Mouse (Mus musculus) neural tube, embryonic 11.5 days (tissue): ENCODE measurements around the gene Cep128. TPM values are rescaled to one million over a fixed set of nuclear protein-coding genes. Genes with fewer than 3 reads are reported as not detected.
A peak's percentile ranks its signal among the peaks of the same experiment; 100 is the strongest.

Experiments
- ATAC-seq: fragments of 200-750 bp; cut with Nextera tagmentation; 2 replicates; pipeline ENCODE4 v1.8.0; 2017; ENCODE audit warnings: moderate number of reproducible peaks, mild to moderate bottlenecking, moderate TSS enrichment, moderate library complexity; ENCODE audit not compliant: insufficient read depth, low FRiP score, low TSS enrichment
- DNase-seq: peaks from one replicate; pipeline ENCODE4 v3.0.0-alpha.2; 2015; ENCODE audit warnings: low spot score
- H3K27ac ChIP-seq: fragments of 300-500 bp; sonication (generic); 2 replicates; pipeline ENCODE4 v1.5.1; 2014; ENCODE audit warnings: low read depth, mild to moderate bottlenecking, low read length
- H3K27me3 ChIP-seq: fragments of 300-500 bp; sonication (generic); 2 replicates; pipeline ENCODE4 v1.6.1; 2014; ENCODE audit warnings: mild to moderate bottlenecking, low read length, mixed read lengths; ENCODE audit not compliant: control insufficient read depth, insufficient read depth
- H3K36me3 ChIP-seq: fragments of 300-500 bp; sonication (generic); 2 replicates; pipeline ENCODE4 v1.6.1; 2014; ENCODE audit warnings: mild to moderate bottlenecking, low read length, moderate library complexity, mixed read lengths; ENCODE audit not compliant: control insufficient read depth, insufficient read depth
- H3K4me1 ChIP-seq: fragments of 300-500 bp; sonication (generic); 2 replicates; pipeline ENCODE4 v1.6.1; 2014; ENCODE audit warnings: low read length, mixed read lengths; ENCODE audit not compliant: control insufficient read depth, insufficient read depth
- H3K4me2 ChIP-seq: fragments of 300-500 bp; sonication (generic); 2 replicates; pipeline ENCODE4 v1.6.1; 2014; ENCODE audit warnings: low read depth, mild to moderate bottlenecking, moderate library complexity
- H3K4me3 ChIP-seq: fragments of 300-500 bp; sonication (generic); 2 replicates; pipeline ENCODE4 v1.5.1; 2014; ENCODE audit warnings: low read depth, low read length
- H3K9ac ChIP-seq: fragments of 300-500 bp; sonication (generic); 2 replicates; pipeline ENCODE4 v1.6.1; 2014; ENCODE audit warnings: mild to moderate bottlenecking, low read length
- H3K9me3 ChIP-seq: fragments of 300-500 bp; sonication (generic); 2 replicates; pipeline ENCODE4 v1.6.1; 2016; ENCODE audit warnings: low read length; ENCODE audit not compliant: control insufficient read depth
- WGBS: fragments of 180-500 bp; shearing (Covaris S2); extraction: QIAGEN DNeasy Blood & Tissue Kit; methylation state at CpG from one replicate; pipeline ENCODE4 v1.1.7; 2014; 5-methylcytosine and 5-hydroxymethylcytosine counted together
- polyA plus RNA-seq: library from polyadenylated mRNA; unstranded; fragments of >200 nt; fragmentation: Nextera tagmentation; extraction: Ambion mirVana; gene quantifications from 2 replicates; pipeline ENCODE4 v1.2.1, GENCODE M21; 2014

The Cep128 gene
- polyA plus RNA-seq, 1 experiment from 2014 or later, result 8.8 TPM

GRCm38 (mm10) chr12:91327527-91327926 lies 56.7 kb downstream of the Cep128 start:
- no peak for ATAC-seq

GRCm38 (mm10) chr12:91326104-91326503 lies 58.1 kb downstream of the Cep128 start:
- DNase-seq (no peak), ATAC-seq (peak; percentile 82; the same call in 1 of the 2 replicates)
- Histone ChIP-seq H3K36me3 (no peaks in the 10 kb centered on the region), H3K9ac (no peak overlapping the region), H3K27ac (no peak overlapping the region), H3K4me3 (no peak overlapping the region), H3K4me1 (no peaks in the 10 kb centered on the region), H3K27me3 (no peaks in the 10 kb centered on the region), H3K9me3 (no peaks in the 10 kb centered on the region), H3K4me2 (no peak overlapping the region)
- WGBS, result 53% methylated on average over 6 of the region's 6 CpGs

More at GRCm38 (mm10) chr12:91327527-91327926, 56.7 kb downstream of the Cep128 start:
- Histone ChIP-seq H3K4me2 (no peak overlapping the region), H3K9ac (no peak overlapping the region), H3K27ac (no peak overlapping the region), H3K4me1 (no peaks in the 10 kb centered on the region), H3K4me3 (no peak overlapping the region), H3K36me3 (no peaks in the 10 kb centered on the region), H3K9me3 (no peaks in the 10 kb centered on the region), H3K27me3 (no peaks in the 10 kb centered on the region)
- DNase-seq, result no peak
- WGBS, result 76% methylated on average over 4 of the region's 4 CpGs

- WGBS, result 87% methylated on average over 7 of the region's 7 CpGs
- DNase-seq, result no peak
- H3K4me2 ChIP-seq, result no peak overlapping the region
Measured at GRCm38 (mm10) chr12:91315026-91315425, 69.2 kb downstream of the Cep128 start.

GRCm38 (mm10) chr12:91313974-91314587 lies 70.1 kb downstream of the Cep128 start:
- WGBS, result 63% methylated on average over 10 of the region's 10 CpGs
- peak; percentile 11 for DNase-seq

More at GRCm38 (mm10) chr12:91315026-91315425, 69.2 kb downstream of the Cep128 start:
- Histone ChIP-seq H3K4me3 (no peak overlapping the region), H3K36me3 (no peaks in the 10 kb centered on the region), H3K27me3 (no peaks in the 10 kb centered on the region), H3K9ac (no peak overlapping the region), H3K9me3 (no peaks in the 10 kb centered on the region), H3K27ac (no peak overlapping the region), H3K4me1 (no peaks in the 10 kb centered on the region)
- ATAC-seq, result no peak

GRCm38 (mm10) chr12:91312591-91312990 lies 71.6 kb downstream of the Cep128 start:
- no peak for ATAC-seq
- H3K27me3 ChIP-seq, result no peaks in the 10 kb centered on the region
- H3K4me2 ChIP-seq, result no peak overlapping the region
- DNase-seq, result no peak
- 87% methylated on average over 4 of the region's 4 CpGs for WGBS
- H3K9ac ChIP-seq, result no peak overlapping the region
- H3K27ac ChIP-seq, result no peak overlapping the region
- no peaks in the 10 kb centered on the region for H3K36me3 ChIP-seq
- H3K4me3 ChIP-seq, result no peak overlapping the region
- no peaks in the 10 kb centered on the region for H3K4me1 ChIP-seq
- H3K9me3 ChIP-seq, result no peaks in the 10 kb centered on the region

More at GRCm38 (mm10) chr12:91313974-91314587, 70.1 kb downstream of the Cep128 start:
- no peak overlapping the region for H3K4me3 ChIP-seq
- H3K4me1 ChIP-seq, result no peaks in the 10 kb centered on the region
- H3K4me2 ChIP-seq, result no peak overlapping the region
- H3K9me3 ChIP-seq, result no peaks in the 10 kb centered on the region
- H3K27me3 ChIP-seq, result no peaks in the 10 kb centered on the region
- H3K27ac ChIP-seq, result no peak overlapping the region
- no peaks in the 10 kb centered on the region for H3K36me3 ChIP-seq
- no peak overlapping the region for H3K9ac ChIP-seq
- ATAC-seq, result no peak

- ATAC-seq (no peak), DNase-seq (no peak)
- Histone ChIP-seq H3K9ac (no peak overlapping the region), H3K4me2 (no peak overlapping the region), H3K4me1 (no peaks in the 10 kb centered on the region), H3K9me3 (no peaks in the 10 kb centered on the region), H3K36me3 (no peaks in the 10 kb centered on the region), H3K27ac (no peak overlapping the region), H3K27me3 (no peaks in the 10 kb centered on the region), H3K4me3 (no peak overlapping the region)
- 89% methylated on average over 3 of the region's 3 CpGs for WGBS
Measured at GRCm38 (mm10) chr12:91307733-91308132, 76.5 kb downstream of the Cep128 start.

- Histone ChIP-seq H3K4me3 (no peak overlapping the region), H3K9ac (no peak overlapping the region), H3K9me3 (no peaks in the 10 kb centered on the region), H3K4me2 (no peak overlapping the region), H3K27me3 (no peaks in the 10 kb centered on the region), H3K4me1 (no peaks in the 10 kb centered on the region), H3K27ac (no peak overlapping the region), H3K36me3 (no peaks in the 10 kb centered on the region)
- ATAC-seq, result no peak
- no peak for DNase-seq
- WGBS, result 87% methylated on average over 7 of the region's 7 CpGs
Measured at GRCm38 (mm10) chr12:91305769-91306168, 78.4 kb downstream of the Cep128 start.

GRCm38 (mm10) chr12:91305038-91305437 lies 79.2 kb downstream of the Cep128 start:
- H3K4me2 ChIP-seq, result no peak overlapping the region
- ATAC-seq, result no peak
- WGBS, result 47% methylated on average over 5 of the region's 5 CpGs
- no peak overlapping the region for H3K4me3 ChIP-seq
- H3K36me3 ChIP-seq, result no peaks in the 10 kb centered on the region
- no peak overlapping the region for H3K9ac ChIP-seq
- no peaks in the 10 kb centered on the region for H3K9me3 ChIP-seq
- H3K27me3 ChIP-seq, result no peaks in the 10 kb centered on the region
- H3K27ac ChIP-seq, result no peak overlapping the region
- no peak for DNase-seq
- H3K4me1 ChIP-seq, result no peaks in the 10 kb centered on the region

GRCm38 (mm10) chr12:91298700-91299099 lies 85.5 kb downstream of the Cep128 start:
- ATAC-seq, result no peak
- no peak for DNase-seq
- H3K4me3 ChIP-seq, result no peak overlapping the region
- H3K4me2 ChIP-seq, result no peak overlapping the region
- H3K4me1 ChIP-seq, result no peaks in the 10 kb centered on the region
- no peak overlapping the region for H3K27ac ChIP-seq
- no peaks in the 10 kb centered on the region for H3K36me3 ChIP-seq
- H3K27me3 ChIP-seq, result no peaks in the 10 kb centered on the region
- no peaks in the 10 kb centered on the region for H3K9me3 ChIP-seq
- 97% methylated on average over 6 of the region's 6 CpGs for WGBS
- no peak overlapping the region for H3K9ac ChIP-seq
